Mouse (Mus musculus) cerebellum, postnatal 25 days (tissue): ENCODE data around the gene 1700011M02Rik.
"Not testable (repeated sequence)": the region's sequence is repeated elsewhere in the genome, so short reads cannot be mapped to it uniquely, and the experiment has no call there.

ENCODE experiments used
- DNase-seq, 2 experiments: peaks; one replicate each; pipeline ENCODE4 v3.0.0; 2021; ENCODE audit warnings: mixed read lengths in 2 of 2

1700011M02Rik gene

GRCm38 (mm10) chrX:102908587-102908986 lies at the start of gene 1700011M02Rik, which contains the start of gene Dmrtc1a:
1700011M02Rik (plus strand) TSS chrX:102908905.
Dmrtc1a (minus strand) TSS chrX:102908687.
- DNase-seq, result not testable (repeated sequence)

GRCm38 (mm10) chrX:102867871-102868270 lies 40.8 kb upstream of the 1700011M02Rik start, which contains the start of gene 1700031F05Rik:
1700031F05Rik (minus strand) TSS chrX:102867971.
- no peak for DNase-seq

GRCm38 (mm10) chrX:102914823-102915222 lies 6.1 kb downstream of the 1700011M02Rik start:
- not testable (repeated sequence) for DNase-seq

- peak; percentile 25 to 62 for DNase-seq
Measured at GRCm38 (mm10) chrX:102926707-102927106, 18.0 kb downstream of the 1700011M02Rik start.

- not testable (repeated sequence) for DNase-seq
Measured at GRCm38 (mm10) chrX:102928072-102928471, 19.4 kb downstream of the 1700011M02Rik start, which contains the start of gene 1700018G05Rik. 1700018G05Rik (plus strand) TSS chrX:102928372.

DNA sequence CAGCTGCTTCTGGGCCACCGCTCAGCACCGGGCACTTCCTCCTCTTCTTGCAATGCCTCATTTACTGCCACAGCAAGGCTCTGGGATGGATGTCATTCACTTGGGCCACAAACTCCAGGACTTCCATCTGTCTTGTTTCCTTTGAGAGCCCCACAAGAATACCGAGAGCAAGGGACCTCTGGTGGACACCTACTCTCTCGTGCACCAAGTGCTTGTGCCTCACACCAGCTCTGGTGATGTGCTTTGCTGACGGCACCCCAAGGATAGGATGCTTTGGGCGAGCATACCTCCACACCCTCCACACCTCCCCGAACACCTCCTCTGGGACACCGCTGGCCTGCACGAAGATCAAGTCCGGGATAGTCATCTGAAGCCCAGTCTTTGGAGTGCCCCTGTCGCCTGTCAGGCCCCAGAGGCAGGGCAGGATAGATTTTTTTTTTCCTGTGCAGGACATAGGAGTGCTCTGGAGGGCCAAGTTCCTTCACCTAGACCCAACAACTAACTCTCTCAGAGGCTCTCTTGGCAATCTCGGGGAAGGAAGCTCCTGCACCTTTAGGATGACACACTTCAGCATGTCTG lies 24.4 kb downstream of the 1700011M02Rik start:
- peak in 1 of 2 experiments; percentile 18 for DNase-seq

GRCm38 (mm10) chrX:102933571-102934394 lies 25.1 kb downstream of the 1700011M02Rik start:
- peak; percentile 77 to 86 for DNase-seq

DNA sequence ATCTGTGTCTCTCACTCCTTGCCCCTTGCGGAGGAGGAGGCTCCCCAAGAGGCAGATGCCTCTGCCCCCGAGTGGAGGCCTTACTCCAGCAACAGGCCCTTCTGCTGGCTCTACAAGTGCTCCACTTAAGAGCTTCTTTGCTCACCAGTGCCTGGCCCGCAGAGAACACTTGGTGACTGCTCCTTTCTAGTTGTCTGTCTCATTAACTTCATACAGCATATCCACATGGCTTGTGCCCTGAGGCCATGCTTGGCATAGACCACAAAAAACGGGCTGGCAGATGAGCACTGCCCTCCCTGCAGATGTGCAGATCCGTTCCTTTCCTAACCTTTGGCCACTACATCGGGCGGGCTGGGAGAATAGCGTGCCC lies 25.7 kb downstream of the 1700011M02Rik start:
- DNase-seq, result no peak

- DNase-seq, result no peak
Measured at GRCm38 (mm10) chrX:102936743-102937142, 28.0 kb downstream of the 1700011M02Rik start.

DNA sequence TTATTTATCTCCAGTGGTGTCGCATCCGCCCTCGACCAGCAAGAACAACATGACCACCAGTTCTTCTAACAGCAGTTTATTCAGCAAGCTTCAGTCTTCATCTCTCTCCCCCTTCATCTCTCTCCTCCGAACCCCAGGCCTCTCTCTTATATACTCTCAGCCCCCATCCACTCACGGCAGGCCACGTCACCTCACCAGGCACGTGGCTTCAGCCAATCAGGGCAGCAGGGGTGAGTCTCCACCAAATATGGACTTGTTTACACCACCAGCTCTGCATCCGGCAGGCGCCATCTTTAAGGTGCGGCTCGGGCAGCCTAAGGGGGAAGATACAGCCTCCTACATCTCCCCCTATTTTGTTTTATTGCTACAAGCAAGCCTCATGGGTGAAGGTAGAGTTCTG lies 41.4 kb downstream of the 1700011M02Rik start:
- DNase-seq, result not testable (repeated sequence)

GRCm38 (mm10) chrX:102958917-102959316 lies 50.2 kb downstream of the 1700011M02Rik start:
- peak in 1 of 2 experiments; percentile 49 for DNase-seq
